Mouse (Mus musculus) brown adipose tissue, adult 24 weeks (tissue): ENCODE data around the gene Txnrd3. TPM values are rescaled to one million over a fixed set of nuclear protein-coding genes. Genes with fewer than 3 reads are reported as not detected.

Experiments used
- H3K27ac ChIP-seq: fragments of 200-500 bp; replicated peaks from 2 replicates; pipeline ENCODE4 v1.5.1; 2012; ENCODE audit warnings: low read depth, mild to moderate bottlenecking, low read length
- H3K4me1 ChIP-seq: fragments of 200-500 bp; 2 replicates; pipeline ENCODE4 v1.6.1; 2012; ENCODE audit warnings: low read length, mixed read lengths; ENCODE audit not compliant: control insufficient read depth, insufficient read depth, insufficient read length
- H3K4me3 ChIP-seq: fragments of 200-500 bp; 2 replicates; pipeline ENCODE4 v1.5.1; 2012; ENCODE audit warnings: low read depth, mild to moderate bottlenecking, low read length, moderate library complexity; ENCODE audit not compliant: insufficient read depth
- polyA plus RNA-seq: library from polyadenylated mRNA; stranded (reverse); fragments of >200 nt; gene quantifications from 2 replicates; pipeline ENCODE4 v1.2.4, GENCODE M21; 2012; ENCODE audit not compliant: missing spikeins, insufficient read depth, insufficient read length

The Txnrd3 gene
- polyA plus RNA-seq: 7.0 and 10.2 TPM in 2 replicates

DNA sequence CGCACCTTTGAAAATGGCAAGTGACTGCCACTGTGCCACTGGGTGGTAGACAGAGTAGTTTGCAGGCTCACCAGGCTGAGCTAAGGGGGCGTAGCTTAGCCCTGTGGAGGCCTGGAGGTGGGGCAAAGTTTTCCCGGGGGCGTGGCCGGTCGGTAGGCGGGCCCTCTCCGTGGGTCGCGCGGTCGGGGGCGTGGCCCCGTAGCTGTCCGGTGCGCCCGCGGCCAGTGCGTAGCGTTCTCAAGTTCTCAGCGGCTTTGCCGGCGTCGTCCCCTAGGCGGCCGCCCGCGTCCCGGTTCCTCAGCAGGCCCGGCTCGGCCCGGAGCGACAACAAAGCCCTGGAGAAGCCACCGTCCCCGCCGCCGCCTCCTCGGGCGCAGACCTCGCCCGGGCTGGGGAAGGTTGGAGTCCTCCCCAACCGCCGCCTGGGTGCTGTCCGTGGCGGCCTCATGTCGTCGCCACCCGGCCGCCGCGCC is at the start of gene Txnrd3:
TSS of gene Txnrd3 (plus strand) at position 191 of the 473 bp plus-strand sequence.
- H3K27ac ChIP-seq: peak within 1 kb of the TSS; percentile 42
- H3K4me3 ChIP-seq: peak within 1 kb of the TSS; percentile 77
- H3K4me1 ChIP-seq: 0 out of 2 replicates have a peak, but pooled peaks cover 2% of the 10 kb centered on the region

DNA sequence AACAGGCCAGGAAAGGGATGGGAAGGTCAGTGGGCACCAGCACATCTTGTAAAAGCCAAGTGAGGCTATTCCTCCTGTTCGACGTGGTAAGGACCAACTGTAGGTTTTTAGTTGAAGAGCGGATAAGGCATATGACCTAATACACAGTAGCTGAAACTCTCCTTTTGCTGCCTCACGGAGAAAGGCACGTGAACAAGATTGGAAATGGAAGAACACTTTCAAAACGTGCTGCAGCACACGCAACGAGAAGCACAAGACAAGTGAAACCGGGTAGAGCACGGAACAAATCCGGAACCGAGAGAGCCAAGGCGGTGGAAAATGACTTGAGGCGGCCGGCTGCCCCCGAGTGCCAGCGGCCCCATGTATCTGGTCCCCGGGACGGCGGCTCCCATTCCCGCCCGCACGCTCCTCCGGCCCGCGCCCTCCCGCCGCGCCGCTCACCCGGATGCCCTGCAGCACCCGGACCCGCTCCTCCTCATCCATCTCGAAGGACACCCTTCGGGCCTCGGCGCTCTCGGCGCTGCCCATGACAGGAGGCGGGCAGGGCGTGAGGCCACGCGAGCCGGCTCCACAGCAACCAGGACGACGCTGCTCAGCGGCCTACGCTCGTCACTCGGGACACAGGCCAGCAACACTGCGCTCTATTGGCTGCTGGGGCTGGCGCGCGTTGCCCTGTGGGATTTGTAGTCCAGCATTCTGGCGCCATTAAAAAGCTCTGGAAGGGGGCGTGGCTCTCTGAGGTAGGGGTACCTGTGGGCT is 48.6 kb upstream of the Txnrd3 start, which contains the start of gene Chchd6:
TSS of gene Chchd6 (minus strand) at position 635 of the 759 bp plus-strand sequence.
- no peak within 1 kb of the TSS for H3K27ac ChIP-seq
- no peaks in the 10 kb centered on the region for H3K4me1 ChIP-seq
- H3K4me3 ChIP-seq: peak within 1 kb of the TSS; percentile 77

DNA sequence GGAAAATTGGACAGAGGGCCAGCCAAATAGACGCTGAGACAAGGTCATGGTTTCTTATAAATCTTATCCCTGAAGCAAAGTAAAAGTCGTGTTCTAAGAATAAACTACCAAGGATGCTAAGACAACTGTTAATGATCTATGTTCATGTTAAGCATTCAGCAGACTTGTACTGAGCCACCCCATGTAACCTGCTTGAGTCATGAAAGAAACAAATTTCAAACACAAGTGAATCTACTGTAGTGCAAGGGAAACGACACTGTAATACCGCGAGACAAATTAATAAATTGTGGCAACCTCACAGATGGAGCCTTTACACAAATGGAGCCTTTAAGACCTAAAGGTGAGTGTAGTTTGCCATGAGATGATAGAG is 48.0 kb upstream of the Txnrd3 start:
- Histone ChIP-seq H3K4me1 (no peaks in the 10 kb centered on the region), H3K27ac (no peak overlapping the region), H3K4me3 (no peak overlapping the region)

DNA sequence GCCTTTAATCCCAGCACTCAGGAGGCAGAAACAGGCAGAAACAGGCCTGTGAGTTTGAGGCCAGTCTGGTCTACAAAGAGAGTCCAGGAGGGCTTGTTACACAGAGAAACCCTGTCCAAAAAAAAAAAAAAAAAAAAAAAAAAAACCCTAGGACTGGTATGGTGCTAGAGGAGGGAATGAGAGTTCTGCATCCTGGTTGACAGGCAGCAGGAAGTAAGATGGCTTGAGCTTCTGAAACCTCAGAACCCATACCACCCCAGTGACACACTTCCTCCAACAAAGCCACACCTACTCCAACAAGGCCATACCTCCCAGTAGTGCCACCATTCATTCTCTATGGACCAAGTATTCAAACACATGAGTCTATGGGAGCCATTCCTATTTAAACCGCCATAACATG is 47.3 kb upstream of the Txnrd3 start:
- Histone ChIP-seq H3K27ac (no peak overlapping the region), H3K4me1 (no peaks in the 10 kb centered on the region), H3K4me3 (no peak overlapping the region)

DNA sequence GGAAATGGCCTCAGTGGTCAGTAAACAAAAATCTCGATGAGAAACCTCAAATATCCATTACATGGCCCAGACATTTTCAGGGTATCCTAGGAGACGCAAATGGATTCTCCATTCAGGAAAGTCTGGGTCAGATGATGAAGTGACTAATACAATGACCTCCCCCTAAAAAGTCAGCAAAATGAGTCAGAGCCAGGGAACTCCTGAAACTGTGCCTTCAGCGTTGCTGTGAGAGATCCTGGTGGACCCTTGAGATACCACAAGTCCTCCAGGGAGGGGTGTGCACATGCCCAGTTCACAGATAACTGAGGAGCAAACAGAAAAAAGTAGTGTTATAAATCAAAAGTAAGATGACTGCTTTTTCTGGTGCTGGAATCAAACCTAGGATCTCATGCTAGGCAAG is 37.7 kb upstream of the Txnrd3 start:
- H3K27ac ChIP-seq: no peak overlapping the region

DNA sequence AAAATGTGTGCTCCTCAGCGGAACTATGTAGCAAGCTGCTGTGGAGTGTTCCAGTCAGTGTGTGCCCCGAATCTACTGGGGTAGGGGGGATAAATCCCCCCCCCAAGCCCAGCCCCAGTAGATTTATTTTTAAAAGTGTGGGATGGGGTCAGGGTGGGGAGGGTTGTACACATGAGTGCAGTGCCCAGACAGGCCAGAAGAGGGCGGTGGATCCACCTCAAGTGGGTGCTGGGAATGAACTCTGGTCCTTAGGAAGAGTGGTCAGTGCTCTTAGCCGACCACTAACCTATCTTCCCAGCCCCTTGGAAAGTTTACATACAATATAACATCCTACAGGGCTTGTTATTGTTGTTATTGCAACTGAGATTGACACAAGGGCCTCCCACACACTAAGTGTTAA is 35.8 kb upstream of the Txnrd3 start:
- no peak overlapping the region for H3K27ac ChIP-seq
- no peaks in the 10 kb centered on the region for H3K4me1 ChIP-seq
- no peak overlapping the region for H3K4me3 ChIP-seq

More for the DNA sequence above, 37.7 kb upstream of the Txnrd3 start:
- Histone ChIP-seq H3K4me1 (no peaks in the 10 kb centered on the region), H3K4me3 (no peak overlapping the region)

DNA sequence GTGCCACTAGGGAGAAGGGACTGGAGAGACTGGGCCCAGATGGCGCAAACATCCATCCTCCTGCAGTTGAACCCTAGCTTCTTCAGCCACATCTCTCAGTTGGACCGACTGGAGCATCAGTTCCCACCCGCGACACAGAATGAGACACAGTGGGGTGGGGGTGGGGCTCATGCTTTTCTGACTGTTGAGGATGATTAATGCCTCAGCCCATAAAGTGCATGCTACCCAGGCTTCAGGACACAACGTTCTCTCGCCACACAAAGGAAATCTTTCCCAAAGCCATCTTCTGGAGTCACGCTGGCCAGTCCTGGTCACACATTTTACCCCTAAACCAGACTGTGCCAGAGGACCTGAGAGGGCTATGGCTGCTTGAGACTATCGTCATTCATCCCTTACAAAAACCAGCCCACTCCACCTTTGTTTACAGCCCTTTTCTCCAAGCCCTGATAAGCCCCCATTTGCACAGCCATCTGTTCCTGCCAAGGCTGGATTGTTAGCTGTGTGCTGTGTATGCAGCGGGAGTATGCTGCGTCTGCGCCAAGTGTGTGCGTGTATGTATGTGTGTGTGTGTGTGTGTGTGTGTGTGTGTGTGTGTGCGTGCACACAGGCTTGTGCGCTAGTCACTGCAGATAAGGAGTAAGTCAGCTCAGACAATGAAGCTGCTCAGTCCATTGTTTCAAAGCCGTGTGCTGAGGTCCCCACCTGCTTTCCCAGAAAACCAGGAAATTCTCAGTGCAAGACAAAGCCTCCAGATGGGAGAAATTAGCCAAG is 30.3 kb upstream of the Txnrd3 start:
- Histone ChIP-seq H3K27ac (no peak overlapping the region), H3K4me1 (no peaks in the 10 kb centered on the region), H3K4me3 (no peak overlapping the region)

DNA sequence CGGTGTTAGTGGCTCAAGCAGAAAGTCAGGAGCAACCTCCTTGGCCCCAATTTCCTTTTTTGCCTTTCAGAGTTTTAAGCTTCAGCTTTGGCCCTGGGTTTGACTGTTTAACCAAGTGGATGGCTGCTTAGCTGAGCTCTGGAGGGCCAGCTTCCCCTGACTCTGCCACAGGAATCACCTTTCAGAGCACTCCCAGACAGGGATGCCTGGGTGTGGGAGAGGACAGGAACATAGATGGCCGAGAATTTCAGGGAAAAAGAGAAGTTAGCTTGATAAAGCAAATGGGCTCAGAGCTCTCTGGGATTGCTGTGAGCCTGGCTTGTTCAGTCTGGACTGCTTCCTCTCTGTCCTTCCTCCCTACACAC is 29.7 kb upstream of the Txnrd3 start:
- H3K4me3 ChIP-seq: no peak overlapping the region
- no peak overlapping the region for H3K27ac ChIP-seq

DNA sequence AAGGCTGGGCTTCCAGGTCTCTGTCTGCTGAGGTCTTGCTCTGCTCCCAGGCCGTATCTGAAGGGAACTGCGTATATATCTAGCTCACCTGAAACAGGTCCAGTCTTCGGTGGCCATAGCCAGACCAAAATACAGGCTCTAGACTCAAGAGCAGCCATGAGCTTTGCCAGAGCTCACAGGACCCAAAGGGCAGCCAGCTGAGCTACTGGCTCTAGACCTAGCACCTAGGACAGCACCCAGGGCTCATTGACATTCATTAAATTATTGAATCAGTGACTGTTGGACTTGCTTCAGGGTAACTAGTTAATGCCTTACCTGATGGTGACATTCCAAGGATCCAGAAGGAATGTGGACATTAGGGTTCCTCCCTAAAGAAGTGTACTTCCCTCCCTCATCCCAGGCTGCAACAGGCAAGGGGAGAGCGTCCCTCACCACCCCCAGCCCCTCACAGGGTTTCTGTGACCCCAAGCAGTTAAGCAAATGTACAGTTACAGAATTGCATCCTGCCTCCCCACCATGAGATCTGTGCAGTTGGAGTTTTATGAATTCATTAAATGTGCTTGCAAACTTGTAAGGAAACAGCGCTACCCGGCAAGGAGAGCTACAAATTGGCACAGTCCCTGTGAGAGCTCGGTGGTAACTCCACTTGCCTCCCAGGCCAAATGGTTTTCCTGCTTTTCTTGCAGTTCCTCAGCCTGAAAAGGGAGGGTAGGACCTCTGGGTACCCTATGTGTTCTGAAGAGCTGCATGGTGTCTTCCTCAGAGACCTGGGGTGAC is 29.0 kb upstream of the Txnrd3 start:
- Histone ChIP-seq H3K4me1 (no peaks in the 10 kb centered on the region), H3K4me3 (no peak overlapping the region), H3K27ac (no peak overlapping the region)

More for the DNA sequence above, 29.7 kb upstream of the Txnrd3 start:
- H3K4me1 ChIP-seq: no peaks in the 10 kb centered on the region

DNA sequence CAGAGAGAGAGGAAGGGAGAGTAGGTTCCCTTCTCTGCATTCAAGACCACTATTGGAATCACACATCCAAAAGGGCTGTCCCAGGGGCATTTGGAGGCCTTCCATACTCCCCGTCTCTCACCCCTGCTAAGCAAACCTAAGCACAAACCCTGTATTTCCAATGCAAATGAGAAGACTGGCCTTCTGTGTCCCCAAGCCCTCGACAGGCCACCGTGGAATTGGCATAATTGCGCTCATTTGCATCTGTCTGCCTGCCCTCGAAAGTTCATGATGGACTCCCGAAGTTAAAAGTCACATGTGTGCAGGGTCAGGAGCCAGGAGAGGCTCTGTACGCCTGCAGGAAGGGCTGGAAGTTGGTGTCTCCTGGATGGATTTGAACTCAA is 28.4 kb upstream of the Txnrd3 start:
- Histone ChIP-seq H3K4me3 (no peak overlapping the region), H3K27ac (no peak overlapping the region), H3K4me1 (no peaks in the 10 kb centered on the region)

DNA sequence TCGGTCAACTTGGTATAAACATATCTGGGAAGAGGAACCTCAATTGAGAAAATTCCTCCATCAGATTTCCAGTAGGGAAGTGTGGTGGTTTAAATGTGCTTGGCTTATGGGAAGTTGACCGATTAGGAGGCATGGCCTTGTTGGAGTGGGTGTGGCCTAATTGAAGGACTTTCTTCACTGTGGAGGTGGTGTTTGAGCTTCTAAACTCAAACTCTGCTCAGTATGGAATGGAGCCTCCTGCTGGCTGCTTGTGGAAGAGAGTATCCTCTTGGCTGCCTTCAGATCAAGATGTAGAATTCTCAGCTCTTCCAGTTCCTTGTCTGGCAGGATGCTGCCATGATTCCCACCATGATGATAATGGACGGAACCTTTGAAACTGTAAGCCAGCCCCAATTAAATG is 21.1 kb upstream of the Txnrd3 start:
- Histone ChIP-seq H3K4me3 (no peak overlapping the region), H3K27ac (no peak overlapping the region), H3K4me1 (no peaks in the 10 kb centered on the region)

DNA sequence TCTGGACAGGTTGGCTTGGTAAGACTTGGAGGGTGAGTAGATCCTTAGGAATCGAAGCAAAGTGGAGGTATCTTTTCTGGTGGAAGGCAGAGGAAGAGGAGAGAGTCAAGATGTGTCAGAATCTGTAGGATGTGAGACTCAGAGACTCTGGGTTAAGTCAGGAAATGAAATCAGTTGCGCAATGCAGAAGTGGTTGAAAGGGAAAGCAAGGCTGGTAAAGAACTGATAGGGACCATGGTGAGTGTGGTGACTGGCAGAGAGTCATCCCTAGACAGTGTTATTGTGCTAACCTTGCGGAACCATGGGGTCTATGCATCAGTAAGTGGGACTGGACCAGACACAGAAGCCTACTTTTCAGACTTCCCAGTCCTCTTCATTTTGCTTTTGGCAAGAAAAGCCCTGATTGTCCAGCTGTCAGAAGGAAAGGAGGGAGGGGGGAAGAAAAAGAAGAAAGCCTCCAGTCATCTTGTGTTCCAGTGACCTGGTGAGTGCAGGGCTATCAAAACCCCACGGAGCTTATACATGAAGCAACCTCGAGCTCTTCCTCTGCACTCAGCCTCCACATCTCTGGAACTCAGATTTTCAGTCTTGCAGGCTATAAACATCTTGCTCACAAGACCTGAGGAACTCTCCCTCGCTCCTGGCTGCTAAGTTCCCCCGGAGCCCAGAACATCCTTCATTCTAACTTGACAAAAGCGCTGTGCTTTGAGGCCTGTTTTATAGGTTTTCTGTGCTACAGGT is 15.6 kb upstream of the Txnrd3 start:
- no peak overlapping the region for H3K27ac ChIP-seq
- no peaks in the 10 kb centered on the region for H3K4me1 ChIP-seq
- H3K4me3 ChIP-seq: no peak overlapping the region

DNA sequence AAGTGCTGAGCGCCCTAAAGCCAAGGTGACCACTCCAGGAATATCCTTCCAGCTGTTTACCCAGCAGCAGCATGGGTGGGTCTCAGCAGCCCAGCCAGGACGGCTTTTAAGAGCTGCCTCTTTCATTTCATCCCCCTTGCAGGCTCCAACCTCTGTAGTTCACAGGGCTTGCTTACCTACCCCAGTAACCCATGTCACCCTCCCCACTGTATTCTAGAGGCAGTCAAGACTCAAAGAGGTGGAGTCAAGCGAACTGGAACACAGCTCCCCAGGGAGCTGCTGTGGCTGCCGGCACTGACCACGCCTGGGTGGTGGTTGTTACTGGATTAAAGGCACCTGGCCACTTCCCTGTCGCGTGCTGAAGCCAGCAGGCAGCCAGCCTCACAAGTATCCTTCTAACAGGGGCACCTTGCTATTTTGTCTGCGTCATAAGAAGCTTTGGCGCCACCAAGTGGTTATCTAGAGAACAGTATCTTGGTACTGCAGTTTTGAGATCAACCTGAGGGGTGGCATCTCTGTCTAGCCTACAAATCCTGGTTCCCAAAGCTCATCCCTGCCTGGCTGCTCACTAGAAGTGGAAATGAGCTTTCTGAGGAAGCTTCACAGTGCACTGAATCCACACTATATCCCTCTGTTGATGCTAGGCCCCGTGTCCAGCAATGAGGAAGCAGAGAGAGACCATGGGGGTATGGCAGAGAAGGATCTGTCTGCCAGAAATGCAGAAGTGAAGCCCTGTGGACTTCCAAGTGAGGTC is 11.8 kb upstream of the Txnrd3 start:
- Histone ChIP-seq H3K27ac (no peak overlapping the region), H3K4me1 (peaks cover 3% of the 10 kb centered on the region; the same call in 1 of the 2 replicates), H3K4me3 (no peak overlapping the region)

DNA sequence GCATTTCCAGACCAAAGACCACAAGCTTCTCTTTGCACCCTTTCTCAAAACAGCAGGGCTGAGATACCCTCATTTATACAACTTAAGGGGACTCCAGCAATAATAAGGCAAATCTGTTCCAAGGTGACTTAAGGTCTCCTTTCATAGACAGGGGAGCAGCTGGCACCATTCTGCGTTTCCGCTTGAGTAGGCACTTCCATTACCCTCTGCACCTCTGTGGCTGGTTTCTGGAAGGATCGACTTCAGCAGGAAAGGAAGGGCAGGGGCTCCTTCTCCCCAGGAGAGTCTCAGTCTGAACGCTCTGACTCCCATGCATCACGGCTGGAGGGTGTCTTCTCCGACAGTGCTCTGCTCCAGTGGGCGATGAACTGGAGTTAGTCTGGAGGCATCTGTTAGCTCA is 10.7 kb upstream of the Txnrd3 start:
- Histone ChIP-seq H3K4me3 (no peak overlapping the region), H3K4me1 (peaks cover 3% of the 10 kb centered on the region; the same call in 1 of the 2 replicates), H3K27ac (no peak overlapping the region)
